Mouse (Mus musculus) forebrain, embryonic 15.5 days (tissue): ENCODE measurements around the gene Lsm4. TPM values are rescaled to one million over a fixed set of nuclear protein-coding genes. Genes with fewer than 3 reads are reported as not detected.

Source experiments
- ATAC-seq: fragments of 200-750 bp; cut with Nextera tagmentation; replicated peaks from 2 replicates; pipeline ENCODE4 v1.8.0; 2017; ENCODE audit warnings: mild to moderate bottlenecking, moderate TSS enrichment, moderate library complexity
- H3K27ac ChIP-seq: fragments of 300-500 bp; sonication (generic); replicated peaks from 2 replicates; pipeline ENCODE4 v1.5.1; 2015; ENCODE audit warnings: mild to moderate bottlenecking, inconsistent platforms
- H3K27me3 ChIP-seq: fragments of 300-500 bp; sonication (generic); 2 replicates; pipeline ENCODE4 v1.6.1; 2015; ENCODE audit warnings: inconsistent platforms
- H3K36me3 ChIP-seq: fragments of 300-500 bp; sonication (generic); 2 replicates; pipeline ENCODE4 v1.6.1; 2015; ENCODE audit warnings: mild to moderate bottlenecking, inconsistent platforms
- H3K4me1 ChIP-seq: fragments of 300-500 bp; sonication (generic); 2 replicates; pipeline ENCODE4 v1.6.1; 2015; ENCODE audit warnings: inconsistent platforms
- H3K4me2 ChIP-seq: fragments of 300-500 bp; sonication (generic); replicated peaks from 2 replicates; pipeline ENCODE4 v1.6.1; 2015; ENCODE audit warnings: mild to moderate bottlenecking, inconsistent platforms
- H3K4me3 ChIP-seq: fragments of 300-500 bp; sonication (generic); 2 replicates; pipeline ENCODE4 v1.5.1; 2015; ENCODE audit warnings: mild to moderate bottlenecking, inconsistent platforms
- H3K9ac ChIP-seq: fragments of 300-500 bp; sonication (generic); replicated peaks from 2 replicates; pipeline ENCODE4 v1.6.1; 2015; ENCODE audit warnings: mild to moderate bottlenecking, inconsistent platforms
- H3K9me3 ChIP-seq: fragments of 300-500 bp; sonication (generic); 2 replicates; pipeline ENCODE4 v1.6.1; 2016; ENCODE audit warnings: inconsistent platforms
- WGBS: fragments of 180-500 bp; shearing (Covaris S2); methylation state at CpG from one replicate; pipeline ENCODE4 v1.1.7; 2015; ENCODE audit warnings: mixed read lengths; 5-methylcytosine and 5-hydroxymethylcytosine counted together
- polyA plus RNA-seq: library from polyadenylated mRNA; unstranded; fragments of >200 nt; fragmentation: Nextera tagmentation; extraction: Ambion mirVana; gene quantifications from 2 replicates; pipeline ENCODE4 v1.2.1, GENCODE M21; 2015

Lsm4 gene
- polyA plus RNA-seq, 1 experiment from 2014 or later = 211 TPM

DNA sequence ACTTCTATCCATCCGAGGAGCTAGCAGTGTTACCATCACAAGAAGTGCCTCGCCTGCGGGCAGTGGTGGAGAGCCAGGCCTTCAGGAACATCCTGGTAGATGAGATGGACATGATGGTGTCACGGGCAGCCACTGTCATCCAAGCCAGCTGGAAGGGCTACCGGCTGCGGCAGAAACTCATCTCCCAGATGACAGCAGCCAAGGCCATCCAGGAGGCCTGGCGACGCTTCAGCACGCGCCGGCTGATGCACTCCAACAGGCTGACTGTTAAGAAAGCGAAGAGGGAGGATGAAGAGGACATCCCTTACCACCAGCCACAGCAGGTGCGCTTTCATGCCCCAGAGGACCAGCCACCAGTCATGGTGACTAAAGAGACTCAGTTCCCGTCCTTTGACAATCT, 35.2 kb downstream of the Lsm4 start:
- Histone ChIP-seq H3K4me2 (no peak overlapping the region), H3K27me3 (no peaks in the 10 kb centered on the region), H3K9ac (no peak overlapping the region), H3K36me3 (peaks cover 3% of the 10 kb centered on the region; the same call in 1 of the 2 replicates), H3K9me3 (no peaks in the 10 kb centered on the region), H3K4me1 (peaks cover 8% of the 10 kb centered on the region; the same call in 1 of the 2 replicates), H3K27ac (no peak overlapping the region), H3K4me3 (no peak overlapping the region)
- WGBS = 93% methylated on average over 14 of the region's 14 CpGs
- ATAC-seq = no peak

GRCm38 (mm10) chr8:70709794-70710193, 36.7 kb downstream of the Lsm4 start:
- H3K9ac ChIP-seq = no peak overlapping the region
- no peaks in the 10 kb centered on the region for H3K9me3 ChIP-seq
- no peak overlapping the region for H3K4me2 ChIP-seq
- H3K4me3 ChIP-seq = no peak overlapping the region
- WGBS = 88% methylated on average over 9 of the region's 9 CpGs
- no peaks in the 10 kb centered on the region for H3K4me1 ChIP-seq
- H3K27me3 ChIP-seq = no peaks in the 10 kb centered on the region
- H3K36me3 ChIP-seq = no peaks in the 10 kb centered on the region
- no peak for ATAC-seq
- H3K27ac ChIP-seq = no peak overlapping the region

DNA sequence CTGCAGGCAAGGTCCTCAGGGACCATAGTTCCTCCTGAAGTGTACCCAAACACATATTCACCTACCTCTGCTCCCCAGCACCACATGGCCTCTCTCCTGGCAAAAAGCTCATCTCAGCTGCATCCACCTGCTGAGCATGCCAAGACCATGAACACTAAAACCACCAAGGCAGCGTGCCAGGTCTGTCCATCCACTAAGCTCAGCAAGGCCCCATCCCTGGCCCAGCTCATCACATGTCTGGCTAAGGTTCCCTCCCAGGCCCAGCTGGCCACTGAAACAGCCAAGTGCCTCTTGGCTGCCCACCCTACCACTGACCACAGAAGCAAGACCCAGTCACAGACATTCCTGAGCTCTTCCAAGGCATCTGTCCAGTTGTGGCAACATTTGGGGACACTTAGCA, 37.2 kb downstream of the Lsm4 start:
- no peaks in the 10 kb centered on the region for H3K36me3 ChIP-seq
- H3K27ac ChIP-seq = no peak overlapping the region
- H3K9ac ChIP-seq = no peak overlapping the region
- no peak for ATAC-seq
- H3K4me3 ChIP-seq = no peak overlapping the region
- WGBS = 92% methylated on average over 1 of the region's 1 CpGs
- no peaks in the 10 kb centered on the region for H3K4me1 ChIP-seq
- no peaks in the 10 kb centered on the region for H3K27me3 ChIP-seq
- H3K9me3 ChIP-seq = no peaks in the 10 kb centered on the region
- H3K4me2 ChIP-seq = no peak overlapping the region

DNA sequence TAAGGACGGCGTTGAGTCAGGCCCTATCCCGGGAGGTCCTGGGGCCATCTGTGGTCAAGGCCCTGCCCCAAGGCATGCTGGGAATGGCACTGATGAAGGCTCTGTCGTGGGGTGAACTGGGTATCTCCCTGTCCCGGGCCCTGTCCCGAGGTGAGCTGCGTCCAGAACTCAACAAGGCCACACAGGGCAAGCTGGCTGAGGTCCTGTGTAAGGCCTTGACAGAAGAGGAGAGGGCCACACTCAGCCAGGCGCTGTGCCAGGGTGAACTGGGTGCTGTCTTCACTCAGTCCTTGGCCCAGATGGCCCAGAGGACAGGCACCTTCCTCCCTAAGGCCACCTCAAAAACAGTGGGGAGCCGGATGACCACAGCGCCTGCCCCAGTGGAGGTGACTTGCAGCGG, 38.0 kb downstream of the Lsm4 start:
- no peaks in the 10 kb centered on the region for H3K36me3 ChIP-seq
- H3K4me2 ChIP-seq = no peak overlapping the region
- no peak overlapping the region for H3K4me3 ChIP-seq
- H3K27me3 ChIP-seq = no peaks in the 10 kb centered on the region
- no peak overlapping the region for H3K9ac ChIP-seq
- H3K9me3 ChIP-seq = no peaks in the 10 kb centered on the region
- no peak for ATAC-seq
- 93% methylated on average over 11 of the region's 11 CpGs for WGBS
- H3K4me1 ChIP-seq = no peaks in the 10 kb centered on the region
- H3K27ac ChIP-seq = no peak overlapping the region

DNA sequence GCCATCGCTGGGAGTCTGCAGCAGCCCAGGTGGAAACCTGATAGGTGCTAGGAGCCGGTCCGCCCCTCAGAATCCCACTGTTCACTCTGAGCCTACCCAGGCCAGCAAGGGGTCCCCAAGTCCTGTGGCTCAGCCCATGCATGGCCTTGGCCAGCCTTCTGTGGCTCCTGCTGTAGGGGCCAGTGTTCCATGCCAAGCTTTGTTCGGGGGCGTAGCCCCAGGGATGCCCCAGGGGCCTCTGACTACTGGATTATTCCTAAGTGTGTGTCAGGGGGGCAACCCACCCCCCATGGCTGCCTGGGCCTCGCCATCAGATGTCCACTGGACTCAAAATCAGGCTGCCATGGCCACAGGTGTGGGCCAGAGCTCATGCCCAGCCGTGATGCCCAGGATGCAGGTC, 40.9 kb downstream of the Lsm4 start:
- no peak; the same call in 1 of the 2 replicates for ATAC-seq
- no peak overlapping the region for H3K4me2 ChIP-seq
- no peaks in the 10 kb centered on the region for H3K4me1 ChIP-seq
- WGBS = 76% methylated on average over 7 of the region's 7 CpGs
- H3K27me3 ChIP-seq = peaks cover 4% of the 10 kb centered on the region; the same call in 1 of the 2 replicates
- no peak overlapping the region for H3K9ac ChIP-seq
- H3K4me3 ChIP-seq = no peak overlapping the region
- no peaks in the 10 kb centered on the region for H3K9me3 ChIP-seq
- H3K27ac ChIP-seq = no peak overlapping the region
- no peaks in the 10 kb centered on the region for H3K36me3 ChIP-seq

DNA sequence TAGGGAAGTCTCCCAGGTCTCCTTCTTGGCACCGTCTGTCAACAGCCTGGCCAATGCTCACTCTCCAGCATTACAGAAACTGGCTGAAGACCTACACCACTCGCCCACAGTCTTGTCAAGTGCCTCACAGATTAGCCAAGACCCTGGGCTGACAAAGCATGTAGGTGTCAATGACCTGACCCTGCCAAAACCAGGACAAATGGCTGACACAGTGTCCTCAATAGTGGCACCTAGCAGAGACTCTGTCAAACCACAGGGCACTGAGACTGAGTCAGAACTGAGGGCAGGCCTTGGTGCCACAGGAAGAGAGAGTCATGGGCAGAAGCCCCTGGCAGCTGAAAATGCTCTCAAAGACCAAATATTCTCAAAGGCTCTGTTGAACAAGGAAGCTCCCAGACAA, 42.0 kb downstream of the Lsm4 start:
- H3K4me3 ChIP-seq = no peak overlapping the region
- no peaks in the 10 kb centered on the region for H3K36me3 ChIP-seq
- no peak overlapping the region for H3K9ac ChIP-seq
- no peaks in the 10 kb centered on the region for H3K4me1 ChIP-seq
- no peaks in the 10 kb centered on the region for H3K9me3 ChIP-seq
- H3K27ac ChIP-seq = no peak overlapping the region
- no peak overlapping the region for H3K4me2 ChIP-seq
- WGBS = 69% methylated on average over 2 of the region's 2 CpGs
- ATAC-seq = no peak
- H3K27me3 ChIP-seq = peaks cover 7% of the 10 kb centered on the region; the same call in 1 of the 2 replicates

- peaks cover 7% of the 10 kb centered on the region; the same call in 1 of the 2 replicates for H3K27me3 ChIP-seq
- H3K9ac ChIP-seq = no peak overlapping the region
- H3K9me3 ChIP-seq = no peaks in the 10 kb centered on the region
- no peak overlapping the region for H3K4me2 ChIP-seq
- no peaks in the 10 kb centered on the region for H3K36me3 ChIP-seq
- ATAC-seq = no peak
- H3K4me3 ChIP-seq = no peak overlapping the region
- WGBS = 85% methylated on average over 40 of the region's 40 CpGs
- no peaks in the 10 kb centered on the region for H3K4me1 ChIP-seq
- H3K27ac ChIP-seq = no peak overlapping the region
Measured at GRCm38 (mm10) chr8:70716521-70717400, 43.7 kb downstream of the Lsm4 start.

DNA sequence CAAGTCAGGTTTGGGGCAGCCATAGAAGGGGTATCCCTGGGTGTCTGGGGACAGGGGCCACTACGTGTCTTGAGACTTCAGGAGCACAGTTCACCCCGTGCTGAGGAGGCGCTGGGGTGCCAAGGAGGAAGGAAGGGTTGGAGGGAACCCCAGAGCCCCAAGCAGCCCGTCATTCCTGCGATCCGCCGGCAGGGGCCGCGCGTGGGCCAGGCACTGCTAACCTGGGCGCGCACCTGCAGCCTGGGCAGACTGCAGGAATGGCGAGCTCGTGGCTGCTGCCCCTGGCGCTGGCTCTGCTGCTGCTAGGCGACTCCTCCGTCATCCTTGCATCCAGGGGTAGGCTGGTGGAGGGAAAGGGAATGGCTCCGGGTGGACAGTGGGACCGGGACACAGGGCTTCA, 45.2 kb downstream of the Lsm4 start, which contains the start of gene Gm3336:
TSS of gene Gm3336 (plus strand) at position 247 of the 400 bp plus-strand sequence.
- Histone ChIP-seq H3K4me2 (no peak within 1 kb of the TSS), H3K36me3 (no peaks in the 10 kb centered on the region), H3K4me1 (no peaks in the 10 kb centered on the region), H3K9ac (no peak within 1 kb of the TSS), H3K9me3 (no peaks in the 10 kb centered on the region), H3K4me3 (0 out of 2 replicates have a peak within 1 kb of the TSS, but pooled peaks have one; percentile 3), H3K27me3 (peaks cover 7% of the 10 kb centered on the region; the same call in 1 of the 2 replicates), H3K27ac (no peak within 1 kb of the TSS)
- ATAC-seq = no peak
- 2% methylated on average over 19 of the region's 19 CpGs for WGBS

DNA sequence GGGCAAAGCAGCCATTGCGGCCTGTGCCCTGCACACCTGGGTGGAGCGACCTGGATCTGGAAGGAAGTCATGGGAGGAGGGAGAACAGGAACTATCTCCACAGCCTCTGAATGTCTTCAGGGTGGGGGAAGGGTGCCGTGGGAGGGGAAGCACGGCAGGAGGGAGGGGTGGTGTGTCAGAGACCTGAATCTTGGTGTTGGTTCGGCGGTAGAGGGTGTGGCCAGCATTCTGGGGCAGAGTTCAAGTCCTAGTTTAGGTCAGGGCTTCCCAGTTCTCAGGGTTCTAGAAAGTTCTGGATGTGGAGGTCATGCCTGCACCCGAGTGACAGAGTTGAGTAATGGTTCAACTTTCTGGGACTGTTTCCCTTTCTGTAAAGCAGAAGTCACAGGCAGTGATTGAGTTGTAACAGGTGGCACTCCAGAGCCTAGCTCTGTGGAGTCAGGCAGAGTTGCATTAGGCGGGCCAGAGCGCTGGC, 46.8 kb downstream of the Lsm4 start:
- Histone ChIP-seq H3K4me3 (no peak overlapping the region), H3K9me3 (no peaks in the 10 kb centered on the region), H3K27ac (no peak overlapping the region), H3K36me3 (no peaks in the 10 kb centered on the region), H3K27me3 (peaks cover 7% of the 10 kb centered on the region; the same call in 1 of the 2 replicates), H3K4me2 (no peak overlapping the region), H3K4me1 (no peaks in the 10 kb centered on the region), H3K9ac (no peak overlapping the region)
- ATAC-seq = no peak
- WGBS = 69% methylated on average over 9 of the region's 9 CpGs

DNA sequence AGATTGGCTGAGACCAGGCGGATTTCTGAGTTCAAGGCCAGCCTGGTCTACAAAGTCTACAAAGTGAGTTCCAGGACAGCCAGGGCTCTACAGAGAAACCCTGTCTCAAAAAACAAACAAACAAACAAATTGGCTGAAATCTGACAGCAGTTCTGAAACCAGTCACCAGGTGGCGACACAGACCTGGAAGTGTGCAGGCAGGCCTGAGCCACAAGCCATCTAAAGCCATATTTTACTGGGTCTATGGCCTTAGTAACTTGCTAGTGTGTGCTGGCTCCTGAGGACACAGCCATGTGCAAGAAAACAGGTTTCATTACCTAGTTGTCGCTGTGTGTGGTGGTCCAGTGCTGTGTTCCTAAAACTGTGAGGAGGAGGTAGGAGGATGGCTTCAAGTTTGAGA, 47.7 kb downstream of the Lsm4 start:
- Histone ChIP-seq H3K4me1 (no peaks in the 10 kb centered on the region), H3K9ac (no peak overlapping the region), H3K27ac (no peak overlapping the region), H3K4me2 (no peak overlapping the region), H3K27me3 (peaks cover 7% of the 10 kb centered on the region; the same call in 1 of the 2 replicates), H3K36me3 (no peaks in the 10 kb centered on the region), H3K4me3 (no peak overlapping the region), H3K9me3 (no peaks in the 10 kb centered on the region)
- peak; percentile 62; the same call in 1 of the 2 replicates for ATAC-seq
- 5% methylated on average over 3 of the region's 3 CpGs for WGBS

DNA sequence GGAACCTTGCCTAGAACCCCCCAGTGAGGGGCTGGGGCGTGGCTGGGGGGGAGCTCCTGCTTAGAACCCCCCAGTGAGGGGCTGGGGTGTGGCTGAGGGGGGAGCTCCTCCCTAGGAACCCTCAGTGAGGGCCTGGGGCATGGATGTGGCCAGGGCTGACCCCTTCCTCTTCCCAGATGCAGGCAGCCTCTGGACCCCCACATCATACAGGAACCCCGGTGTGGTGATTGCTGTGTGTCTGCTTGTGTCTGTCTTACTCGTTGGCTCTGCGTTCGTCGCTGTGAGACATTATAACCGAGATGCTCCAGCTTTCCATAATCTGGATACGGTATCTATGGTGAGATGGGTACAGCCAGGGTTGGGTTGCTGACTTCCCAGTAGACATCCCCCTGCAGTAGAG, 48.6 kb downstream of the Lsm4 start:
- H3K4me2 ChIP-seq = no peak overlapping the region
- no peak overlapping the region for H3K27ac ChIP-seq
- H3K4me3 ChIP-seq = no peak overlapping the region
- peaks cover 7% of the 10 kb centered on the region; the same call in 1 of the 2 replicates for H3K27me3 ChIP-seq
- H3K9me3 ChIP-seq = no peaks in the 10 kb centered on the region
- ATAC-seq = no peak
- no peaks in the 10 kb centered on the region for H3K36me3 ChIP-seq
- H3K9ac ChIP-seq = no peak overlapping the region
- WGBS = 86% methylated on average over 8 of the region's 8 CpGs
- H3K4me1 ChIP-seq = no peaks in the 10 kb centered on the region

DNA sequence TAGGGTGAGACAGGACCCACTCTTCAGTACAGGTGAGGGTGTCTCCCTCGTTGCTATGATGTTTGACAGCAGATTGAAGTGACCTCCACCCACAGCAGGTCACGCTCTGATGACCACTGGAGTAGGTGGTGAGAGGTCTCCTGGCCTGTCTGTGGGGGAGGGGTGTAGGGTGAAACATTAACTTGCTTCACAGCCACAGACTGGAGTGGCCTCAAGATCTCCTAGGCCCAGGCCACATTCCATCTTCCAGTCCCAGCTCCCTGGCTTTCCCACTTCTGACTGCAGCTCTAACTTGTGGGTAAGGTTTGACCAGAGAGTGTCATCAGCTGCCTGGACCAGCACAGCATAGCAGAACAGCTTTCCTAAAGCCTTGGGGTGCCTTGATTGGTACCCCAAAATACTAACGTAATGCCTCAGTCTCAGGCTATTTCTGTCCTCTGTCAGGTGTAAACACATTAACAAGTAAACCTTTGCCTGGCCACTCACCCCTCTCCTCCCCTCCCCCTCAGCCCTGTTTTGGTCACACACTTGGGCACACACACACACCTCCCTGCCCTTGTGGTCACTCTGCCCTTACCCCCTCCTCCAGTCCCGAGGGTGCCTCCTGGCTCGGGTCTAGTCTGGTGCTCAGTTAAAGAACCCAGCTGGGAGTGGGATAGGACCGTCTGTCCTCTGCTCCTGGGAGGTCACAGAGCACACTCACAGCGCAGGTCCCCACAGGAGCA, 50.6 kb downstream of the Lsm4 start, which contains the start of gene Pde4c:
TSS of gene Pde4c (plus strand) at position 235 of the 725 bp plus-strand sequence.
- Histone ChIP-seq H3K36me3 (no peaks in the 10 kb centered on the region), H3K27ac (no peak within 1 kb of the TSS), H3K27me3 (peaks cover 9% of the 10 kb centered on the region), H3K4me1 (no peaks in the 10 kb centered on the region), H3K4me2 (no peak within 1 kb of the TSS), H3K9ac (no peak within 1 kb of the TSS), H3K4me3 (no peak within 1 kb of the TSS), H3K9me3 (no peaks in the 10 kb centered on the region)
- 68% methylated on average over 7 of the region's 7 CpGs for WGBS
- ATAC-seq = no peak
